Mouse (Mus musculus): ENCODE measurements around the gene Gen1.

GRCm38 (mm10) chr12:11215555-11215954 is 50.0 kb downstream of the Gen1 start:
- TF ChIP-seq POLR2A (IDR thresholded peaks at IDR 0.05; ENCODE audit: low read depth, low read length) (no peak), CTCF (conservative IDR thresholded peaks at IDR 0.05; ENCODE audit: insufficient read depth, insufficient read length, low read depth, low read length) (no peak)

All from kidney, adult 2 months (tissue).